Mouse (Mus musculus) midbrain, postnatal 0 days (tissue): ENCODE data around the gene Rpl36al. TPM values are rescaled to one million over a fixed set of nuclear protein-coding genes. Genes with fewer than 3 reads are reported as not detected.
A peak's percentile ranks its signal among the peaks of the same experiment; 100 is the strongest.

Source experiments
- ATAC-seq: fragments of 200-750 bp; cut with Nextera tagmentation; 2 replicates; pipeline ENCODE4 v1.8.0; 2017; ENCODE audit warnings: moderate number of reproducible peaks, mild to moderate bottlenecking, moderate TSS enrichment, moderate library complexity; ENCODE audit not compliant: low FRiP score
- DNase-seq: peaks from one replicate; pipeline ENCODE4 v3.0.0-alpha.2; 2015; ENCODE audit warnings: low spot score
- H3K27ac ChIP-seq: fragments of 300-500 bp; sonication (generic); 2 replicates; pipeline ENCODE4 v1.5.1; 2014; ENCODE audit warnings: low read depth, mild to moderate bottlenecking, low read length, mixed read lengths
- H3K27me3 ChIP-seq: fragments of 300-500 bp; sonication (generic); 2 replicates; pipeline ENCODE4 v1.6.1; 2014; ENCODE audit warnings: low read length, control low read depth, mixed read lengths; ENCODE audit not compliant: insufficient read depth
- H3K36me3 ChIP-seq: fragments of 300-500 bp; sonication (generic); 2 replicates; pipeline ENCODE4 v1.6.1; 2014; ENCODE audit warnings: low read length, control low read depth, mixed read lengths; ENCODE audit not compliant: insufficient read depth
- H3K4me1 ChIP-seq: fragments of 300-500 bp; sonication (generic); 2 replicates; pipeline ENCODE4 v1.6.1; 2014; ENCODE audit warnings: mild to moderate bottlenecking, control low read depth, antibody characterized with exemption, low read length, mixed read lengths; ENCODE audit not compliant: insufficient read depth
- H3K4me2 ChIP-seq: fragments of 300-500 bp; sonication (generic); 2 replicates; pipeline ENCODE4 v1.6.1; 2014; ENCODE audit warnings: low read depth, mild to moderate bottlenecking, low read length, mixed read lengths; ENCODE audit not compliant: poor library complexity, severe bottlenecking
- H3K4me3 ChIP-seq: fragments of 300-500 bp; sonication (generic); 2 replicates; pipeline ENCODE4 v1.5.1; 2014; ENCODE audit warnings: low read depth, mild to moderate bottlenecking, low read length, moderate library complexity
- H3K9ac ChIP-seq: fragments of 300-500 bp; sonication (generic); replicated peaks from 2 replicates; pipeline ENCODE4 v1.6.1; 2014; ENCODE audit warnings: mild to moderate bottlenecking, low read length, moderate library complexity, mixed read lengths; ENCODE audit not compliant: poor library complexity, severe bottlenecking
- H3K9me3 ChIP-seq: fragments of 300-500 bp; sonication (generic); 2 replicates; pipeline ENCODE4 v1.6.1; 2016; ENCODE audit warnings: low read length, control low read depth
- CTCF ChIP-seq: IDR thresholded peaks from 2 replicates; pipeline ENCODE4 v1.5.1; 2016; ENCODE audit warnings: antibody characterized with exemption, mild to moderate bottlenecking
- WGBS: fragments of 180-500 bp; shearing (Covaris S2); extraction: QIAGEN DNeasy Blood & Tissue Kit; methylation state at CpG from one replicate; pipeline ENCODE4 v1.1.7; 2014; 5-methylcytosine and 5-hydroxymethylcytosine counted together
- polyA plus RNA-seq: library from polyadenylated mRNA; unstranded; fragments of >200 nt; fragmentation: Nextera tagmentation; extraction: Ambion mirVana; gene quantifications from 2 replicates; pipeline ENCODE4 v1.2.1, GENCODE M21; 2015
- total RNA-seq: library from RNA; depleted of rRNA; stranded (reverse); fragments of >200 nt; gene quantifications from 2 replicates; pipeline ENCODE4 v1.2.3, GENCODE M21; 2014

Gene Rpl36al
- total and polyA plus RNA-seq, 2 experiments from 2014 or later: 117 to 392 TPM

DNA sequence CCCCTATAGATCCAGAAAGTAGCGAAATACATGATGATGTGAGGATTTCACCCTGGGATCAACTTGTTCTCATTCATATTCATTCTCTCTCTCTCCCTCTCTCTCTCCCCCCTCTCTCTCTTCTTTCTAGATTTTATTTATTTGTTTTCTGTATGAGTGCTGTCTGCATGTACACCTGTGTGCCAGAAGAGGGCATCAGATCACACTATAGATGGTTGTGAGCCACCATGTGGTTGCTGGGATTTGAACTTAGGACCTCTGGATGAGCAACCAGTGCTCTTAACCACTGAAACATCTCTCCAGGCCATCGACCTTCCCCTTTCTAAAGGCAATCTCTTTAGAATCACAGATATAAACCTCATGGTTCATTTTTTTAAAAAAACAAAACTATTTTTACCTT is 24.6 kb upstream of the Rpl36al start:
- no peaks in the 10 kb centered on the region for H3K36me3 ChIP-seq
- no peak overlapping the region for H3K9ac ChIP-seq
- no peaks in the 10 kb centered on the region for H3K27me3 ChIP-seq
- H3K4me2 ChIP-seq: no peak overlapping the region
- H3K4me1 ChIP-seq: no peaks in the 10 kb centered on the region
- WGBS: 91% methylated on average over 2 of the region's 2 CpGs
- DNase-seq (no peak), ATAC-seq (no peak)
- no peak overlapping the region for H3K27ac ChIP-seq
- H3K9me3 ChIP-seq: no peaks in the 10 kb centered on the region
- TF ChIP-seq CTCF: peak; percentile 38
- H3K4me3 ChIP-seq: no peak overlapping the region

DNA sequence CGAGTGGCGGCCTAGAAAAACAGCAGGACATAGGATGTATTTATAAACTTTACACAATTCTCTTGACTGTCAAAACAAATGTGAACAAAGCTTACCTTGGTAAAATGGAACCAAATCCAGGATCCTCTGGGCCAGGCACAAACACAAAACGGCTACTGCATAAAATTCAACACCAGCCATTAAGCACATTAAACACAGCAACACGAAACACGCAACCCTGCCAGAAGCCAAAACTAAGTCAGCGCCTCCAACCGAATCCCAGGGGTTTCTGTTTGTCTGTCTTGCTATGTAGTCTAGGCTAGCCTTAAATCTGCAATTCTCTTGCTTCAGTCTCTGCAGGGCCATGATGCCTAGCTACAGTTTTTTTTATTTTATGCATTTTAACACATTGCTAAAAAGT is 24.0 kb upstream of the Rpl36al start:
- Histone ChIP-seq H3K4me1 (no peaks in the 10 kb centered on the region), H3K36me3 (no peaks in the 10 kb centered on the region)
- 94% methylated on average over 7 of the region's 7 CpGs for WGBS

DNA sequence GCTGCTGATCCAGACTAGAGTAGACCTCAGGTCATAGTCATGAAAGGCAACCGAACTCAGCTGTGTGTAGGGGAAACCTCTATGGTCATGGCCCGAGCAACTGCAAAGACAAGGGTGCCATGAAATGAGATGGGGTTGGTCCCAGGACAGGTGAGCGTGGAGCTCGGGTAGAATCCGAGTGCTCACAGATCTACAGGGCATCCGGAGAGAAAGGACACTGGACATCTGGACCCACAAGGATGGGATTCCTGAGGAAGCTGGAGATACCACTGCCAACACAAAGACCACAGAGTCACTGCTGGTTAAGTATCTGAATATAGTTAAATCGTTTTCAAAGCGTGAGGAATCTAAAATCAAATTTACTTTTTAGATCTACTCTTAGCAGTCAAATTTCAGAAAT is 23.5 kb upstream of the Rpl36al start:
- H3K9ac ChIP-seq: no peak overlapping the region
- H3K4me2 ChIP-seq: no peak overlapping the region
- H3K36me3 ChIP-seq: no peaks in the 10 kb centered on the region
- H3K9me3 ChIP-seq: no peaks in the 10 kb centered on the region
- no peak overlapping the region for H3K4me3 ChIP-seq
- ATAC-seq (no peak), DNase-seq (no peak)
- H3K27ac ChIP-seq: no peak overlapping the region
- no peaks in the 10 kb centered on the region for H3K4me1 ChIP-seq
- WGBS: 94% methylated on average over 8 of the region's 8 CpGs
- no peaks in the 10 kb centered on the region for H3K27me3 ChIP-seq
- TF ChIP-seq CTCF: no peak

More for the DNA sequence above, 24.0 kb upstream of the Rpl36al start:
- Histone ChIP-seq H3K9me3 (no peaks in the 10 kb centered on the region), H3K27ac (no peak overlapping the region), H3K27me3 (no peaks in the 10 kb centered on the region), H3K4me2 (no peak overlapping the region), H3K9ac (no peak overlapping the region), H3K4me3 (no peak overlapping the region)
- TF ChIP-seq CTCF: no peak
- ATAC-seq (no peak), DNase-seq (no peak)

DNA sequence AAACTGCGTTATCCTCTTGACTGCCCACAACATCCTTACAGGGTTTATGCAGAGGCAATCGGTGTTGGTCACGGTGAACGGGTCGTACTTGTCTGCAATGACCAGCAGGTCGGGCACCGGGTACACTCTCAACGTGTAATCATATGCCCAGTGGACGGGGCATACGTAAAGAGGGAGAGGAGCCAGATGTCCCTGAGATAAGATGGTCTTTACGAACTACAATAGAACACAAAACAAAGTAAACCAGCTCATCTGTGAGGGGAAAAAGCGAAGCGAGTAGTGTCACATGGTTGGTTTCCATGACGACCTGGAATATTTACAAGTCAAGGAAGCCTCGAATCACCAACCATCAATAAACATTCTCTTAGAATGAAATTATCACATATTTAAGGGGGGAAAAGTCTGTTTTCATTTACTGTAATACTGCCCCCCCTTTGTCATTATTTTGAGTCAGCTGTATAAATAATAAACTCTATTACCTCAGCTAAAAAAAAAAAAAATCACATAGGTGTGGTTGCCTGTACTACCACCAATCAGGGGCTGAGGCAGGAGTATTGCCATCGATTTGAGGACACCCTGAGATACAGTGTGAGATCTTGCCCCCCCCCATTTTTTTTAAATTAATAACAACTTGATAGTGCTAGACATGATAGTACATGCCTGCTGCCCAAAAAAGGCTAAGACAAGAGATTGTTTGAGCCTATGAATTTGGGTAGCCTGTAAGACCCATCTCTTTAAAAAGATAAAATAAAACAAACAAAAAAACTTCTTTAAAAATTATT is 20.4 kb upstream of the Rpl36al start, which contains the start of gene Gm49384:
TSS of gene Gm49384 (minus strand) at position 216 of the 782 bp plus-strand sequence.
- no peak within 1 kb of the TSS for H3K27ac ChIP-seq
- peak within 1 kb of the TSS; percentile 28 for H3K4me2 ChIP-seq
- no peak for TF ChIP-seq CTCF
- no peaks in the 10 kb centered on the region for H3K9me3 ChIP-seq
- H3K36me3 ChIP-seq: no peaks in the 10 kb centered on the region; the same call in 1 of the 2 replicates
- DNase-seq: peak; percentile 48
- no peak within 1 kb of the TSS for H3K4me3 ChIP-seq
- no peaks in the 10 kb centered on the region for H3K4me1 ChIP-seq
- no peak within 1 kb of the TSS for H3K9ac ChIP-seq
- no peak for ATAC-seq
- no peaks in the 10 kb centered on the region for H3K27me3 ChIP-seq
- 63% methylated on average over 16 of the region's 16 CpGs for WGBS

DNA sequence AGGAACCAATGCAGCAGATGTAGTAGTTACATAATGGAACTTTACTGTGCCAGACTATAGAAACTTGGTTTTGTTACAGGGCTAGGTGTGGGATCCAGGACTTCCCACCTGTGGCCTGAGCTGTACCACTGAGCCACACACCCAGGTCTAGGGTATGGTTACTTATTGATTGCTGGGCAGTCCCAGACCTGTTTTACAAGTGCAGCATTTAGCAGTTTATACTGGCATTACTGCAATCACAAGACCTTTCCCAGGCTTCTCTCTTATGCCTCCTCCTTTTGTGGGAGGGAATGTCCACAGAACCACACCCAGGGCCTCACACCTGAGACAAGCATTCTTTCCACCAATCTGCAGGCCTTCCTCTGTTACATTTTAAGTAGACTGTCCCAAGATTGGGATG is 15.1 kb upstream of the Rpl36al start:
- DNase-seq (no peak), ATAC-seq (no peak)
- H3K9ac ChIP-seq: no peak overlapping the region
- no peak overlapping the region for H3K4me2 ChIP-seq
- no peaks in the 10 kb centered on the region; the same call in 1 of the 2 replicates for H3K36me3 ChIP-seq
- no peak for TF ChIP-seq CTCF
- no peaks in the 10 kb centered on the region for H3K27me3 ChIP-seq
- H3K4me3 ChIP-seq: no peak overlapping the region
- H3K9me3 ChIP-seq: no peaks in the 10 kb centered on the region
- no peak overlapping the region for H3K27ac ChIP-seq
- peaks cover 3% of the 10 kb centered on the region; the same call in 1 of the 2 replicates for H3K4me1 ChIP-seq

GRCm38 (mm10) chr12:69198164-69198535 is 14.3 kb upstream of the Rpl36al start, which contains the start of gene Dnaaf2:
Dnaaf2 (minus strand) TSS chr12:69198429.
- ATAC-seq (peak; percentile 41; the same call in 1 of the 2 replicates), DNase-seq (peak; percentile 79)
- Histone ChIP-seq H3K9me3 (no peaks in the 10 kb centered on the region), H3K27ac (peak within 1 kb of the TSS; percentile 94), H3K9ac (peak within 1 kb of the TSS; percentile 86), H3K4me3 (peak within 1 kb of the TSS; percentile 94), H3K36me3 (no peaks in the 10 kb centered on the region; the same call in 1 of the 2 replicates), H3K4me1 (peaks cover 3% of the 10 kb centered on the region; the same call in 1 of the 2 replicates), H3K27me3 (no peaks in the 10 kb centered on the region), H3K4me2 (peak within 1 kb of the TSS; percentile 91)
- no peak for TF ChIP-seq CTCF
- WGBS: under 1% methylated on average over 18 of the region's 18 CpGs
